Mouse (Mus musculus): ENCODE data around the gene Lsm14b.

- no peak for TF ChIP-seq CTCF (IDR thresholded peaks at IDR 0.05)
- TF ChIP-seq EP300 (IDR thresholded peaks at IDR 0.05), result no peak
Measured at GRCm38 (mm10) chr2:180069770-180070480, 45.1 kb downstream of the Lsm14b start.

All from lung, postnatal 0 days (tissue).